Mouse (Mus musculus) neural tube, embryonic 14.5 days (tissue): ENCODE data around the gene Gm12569. TPM values are rescaled to one million over a fixed set of nuclear protein-coding genes. Genes with fewer than 3 reads are reported as not detected.

Experiments
- ATAC-seq: fragments of 200-750 bp; cut with Nextera tagmentation; 2 replicates; pipeline ENCODE4 v1.8.0; 2017; ENCODE audit warnings: low read depth, mild to moderate bottlenecking, moderate TSS enrichment, moderate library complexity
- H3K27ac ChIP-seq: fragments of 300-500 bp; sonication (generic); 2 replicates; pipeline ENCODE4 v1.5.1; 2014; ENCODE audit warnings: low read depth, mild to moderate bottlenecking, control low read depth, low read length, moderate library complexity, mixed read lengths
- H3K27me3 ChIP-seq: fragments of 300-500 bp; sonication (generic); 2 replicates; pipeline ENCODE4 v1.6.1; 2014; ENCODE audit warnings: low read length; ENCODE audit not compliant: control insufficient read depth, insufficient read depth
- H3K36me3 ChIP-seq: fragments of 300-500 bp; sonication (generic); 2 replicates; pipeline ENCODE4 v1.6.1; 2014; ENCODE audit warnings: low read length, mixed read lengths; ENCODE audit not compliant: control insufficient read depth, insufficient read depth
- H3K4me1 ChIP-seq: fragments of 300-500 bp; sonication (generic); 2 replicates; pipeline ENCODE4 v1.6.1; 2014; ENCODE audit warnings: low read length; ENCODE audit not compliant: control insufficient read depth, insufficient read depth
- H3K4me2 ChIP-seq: fragments of 300-500 bp; sonication (generic); 2 replicates; pipeline ENCODE4 v1.6.1; 2014; ENCODE audit warnings: mild to moderate bottlenecking, low read depth, low read length, control low read depth
- H3K4me3 ChIP-seq: fragments of 300-500 bp; sonication (generic); 2 replicates; pipeline ENCODE4 v1.5.1; 2014; ENCODE audit warnings: low read depth, low read length, control low read depth, mixed read lengths
- H3K9ac ChIP-seq: fragments of 300-500 bp; sonication (generic); replicated peaks from 2 replicates; pipeline ENCODE4 v1.6.1; 2014; ENCODE audit warnings: low read depth, mild to moderate bottlenecking, control low read depth, low read length, mixed read lengths
- H3K9me3 ChIP-seq: fragments of 300-500 bp; sonication (generic); 2 replicates; pipeline ENCODE4 v1.6.1; 2016; ENCODE audit warnings: low read length; ENCODE audit not compliant: control insufficient read depth
- WGBS: fragments of 180-500 bp; shearing (Covaris S2); extraction: QIAGEN DNeasy Blood & Tissue Kit; methylation state at CpG from one replicate; pipeline ENCODE4 v1.1.7; 2014; 5-methylcytosine and 5-hydroxymethylcytosine counted together
- polyA plus RNA-seq: library from polyadenylated mRNA; unstranded; fragments of >200 nt; fragmentation: Nextera tagmentation; extraction: Ambion mirVana; gene quantifications from 2 replicates; pipeline ENCODE4 v1.2.1, GENCODE M21; 2014

The Gm12569 gene
- polyA plus RNA-seq: not detected in 2 replicates

- 95% methylated on average over 11 of the region's 11 CpGs for WGBS
- no peaks in the 10 kb centered on the region for H3K36me3 ChIP-seq
- H3K4me2 ChIP-seq: no peak within 1 kb of the TSS
- no peaks in the 10 kb centered on the region for H3K4me1 ChIP-seq
- no peak within 1 kb of the TSS for H3K27ac ChIP-seq
- no peak within 1 kb of the TSS for H3K4me3 ChIP-seq
- no peaks in the 10 kb centered on the region for H3K27me3 ChIP-seq
- H3K9ac ChIP-seq: no peak within 1 kb of the TSS
- ATAC-seq: no peak
- H3K9me3 ChIP-seq: no peaks in the 10 kb centered on the region
These were observed at the start of gene Gm12569 for GRCm38 (mm10) chr11:51220308-51220707. Gene Gm12569 (plus strand): TSS chr11:51220473.

GRCm38 (mm10) chr11:51202726-51203125, 17.5 kb upstream of the Gm12569 start:
- no peaks in the 10 kb centered on the region for H3K27me3 ChIP-seq
- no peaks in the 10 kb centered on the region for H3K36me3 ChIP-seq
- H3K4me3 ChIP-seq: no peak overlapping the region
- H3K27ac ChIP-seq: no peak overlapping the region
- no peaks in the 10 kb centered on the region for H3K4me1 ChIP-seq
- no peak for ATAC-seq
- H3K9me3 ChIP-seq: no peaks in the 10 kb centered on the region
- no peak overlapping the region for H3K4me2 ChIP-seq
- WGBS: 85% methylated on average over 5 of the region's 5 CpGs
- no peak overlapping the region for H3K9ac ChIP-seq

- no peak overlapping the region for H3K4me2 ChIP-seq
These were observed 12.5 kb upstream of the Gm12569 start for GRCm38 (mm10) chr11:51207758-51208157.

GRCm38 (mm10) chr11:51211426-51211825, 8.8 kb upstream of the Gm12569 start:
- Histone ChIP-seq H3K4me1 (no peaks in the 10 kb centered on the region), H3K36me3 (no peaks in the 10 kb centered on the region), H3K9me3 (no peaks in the 10 kb centered on the region), H3K27ac (no peak overlapping the region), H3K27me3 (no peaks in the 10 kb centered on the region), H3K4me2 (no peak overlapping the region), H3K4me3 (no peak overlapping the region), H3K9ac (no peak overlapping the region)
- no peak for ATAC-seq
- 92% methylated on average over 5 of the region's 5 CpGs for WGBS

More at GRCm38 (mm10) chr11:51207758-51208157, 12.5 kb upstream of the Gm12569 start:
- Histone ChIP-seq H3K27me3 (no peaks in the 10 kb centered on the region), H3K4me3 (no peak overlapping the region), H3K27ac (no peak overlapping the region), H3K4me1 (no peaks in the 10 kb centered on the region), H3K36me3 (no peaks in the 10 kb centered on the region), H3K9me3 (no peaks in the 10 kb centered on the region), H3K9ac (no peak overlapping the region)
- no peak for ATAC-seq
- WGBS: 89% methylated on average over 3 of the region's 3 CpGs

- ATAC-seq: no peak
- Histone ChIP-seq H3K9me3 (no peaks in the 10 kb centered on the region), H3K9ac (no peak overlapping the region), H3K4me1 (no peaks in the 10 kb centered on the region), H3K27ac (no peak overlapping the region), H3K4me3 (no peak overlapping the region), H3K4me2 (no peak overlapping the region), H3K27me3 (no peaks in the 10 kb centered on the region), H3K36me3 (no peaks in the 10 kb centered on the region)
- WGBS: 83% methylated on average over 7 of the region's 7 CpGs
These were observed 6.3 kb upstream of the Gm12569 start for GRCm38 (mm10) chr11:51214021-51214420.

- Histone ChIP-seq H3K27ac (no peak overlapping the region), H3K4me3 (no peak overlapping the region), H3K27me3 (no peaks in the 10 kb centered on the region), H3K36me3 (no peaks in the 10 kb centered on the region), H3K4me1 (no peaks in the 10 kb centered on the region), H3K4me2 (no peak overlapping the region), H3K9me3 (no peaks in the 10 kb centered on the region), H3K9ac (no peak overlapping the region)
- ATAC-seq: no peak
- WGBS: 87% methylated on average over 12 of the region's 12 CpGs
These were observed 785 bp upstream of the Gm12569 start for GRCm38 (mm10) chr11:51219396-51219980.

- Histone ChIP-seq H3K36me3 (no peaks in the 10 kb centered on the region), H3K4me3 (no peak overlapping the region), H3K9me3 (no peaks in the 10 kb centered on the region), H3K9ac (no peak overlapping the region), H3K27me3 (no peaks in the 10 kb centered on the region), H3K4me1 (no peaks in the 10 kb centered on the region), H3K4me2 (no peak overlapping the region), H3K27ac (no peak overlapping the region)
- 84% methylated on average over 4 of the region's 4 CpGs for WGBS
- ATAC-seq: no peak
These were observed 6.8 kb downstream of the Gm12569 start for GRCm38 (mm10) chr11:51227104-51227503.

GRCm38 (mm10) chr11:51234626-51235025, 14.4 kb downstream of the Gm12569 start:
- Histone ChIP-seq H3K36me3 (no peaks in the 10 kb centered on the region), H3K27me3 (no peaks in the 10 kb centered on the region), H3K9ac (no peak overlapping the region), H3K27ac (no peak overlapping the region), H3K4me1 (no peaks in the 10 kb centered on the region), H3K4me2 (no peak overlapping the region), H3K9me3 (no peaks in the 10 kb centered on the region), H3K4me3 (no peak overlapping the region)
- no peak for ATAC-seq
- 89% methylated on average over 9 of the region's 9 CpGs for WGBS

- no peak overlapping the region for H3K9ac ChIP-seq
- H3K27ac ChIP-seq: no peak overlapping the region
- H3K4me3 ChIP-seq: no peak overlapping the region
- 94% methylated on average over 2 of the region's 2 CpGs for whole genome bisulfite sequencing
- no peaks in the 10 kb centered on the region for H3K4me1 ChIP-seq
- H3K27me3 ChIP-seq: no peaks in the 10 kb centered on the region
- H3K4me2 ChIP-seq: no peak overlapping the region
- H3K9me3 ChIP-seq: no peaks in the 10 kb centered on the region
- ATAC-seq: no peak
- no peaks in the 10 kb centered on the region for H3K36me3 ChIP-seq
These were observed 22.6 kb downstream of the Gm12569 start for GRCm38 (mm10) chr11:51242897-51243296.
